Mouse (Mus musculus): ENCODE results near the gene Dse. TPM values are rescaled to one million over a fixed set of nuclear protein-coding genes. Genes with fewer than 3 reads are reported as not detected.
A peak's percentile ranks its signal among the peaks of the same experiment; 100 is the strongest.

The Dse gene
- total RNA-seq, 2 experiments from 2014 or later = 5.7 to 5.8 TPM

- no peak for DNase-seq (ENCODE audit: low spot score)
- intact Hi-C loops (cut with DNase I) = loop anchor here (5.0 kb wide), 2 partner anchors 133 to 178 kb away; partner anchors contain the start of gene Tspyl1
Observed at GRCm38 (mm10) chr10:34149772-34150171, 57.7 kb downstream of the Dse start.

DNA sequence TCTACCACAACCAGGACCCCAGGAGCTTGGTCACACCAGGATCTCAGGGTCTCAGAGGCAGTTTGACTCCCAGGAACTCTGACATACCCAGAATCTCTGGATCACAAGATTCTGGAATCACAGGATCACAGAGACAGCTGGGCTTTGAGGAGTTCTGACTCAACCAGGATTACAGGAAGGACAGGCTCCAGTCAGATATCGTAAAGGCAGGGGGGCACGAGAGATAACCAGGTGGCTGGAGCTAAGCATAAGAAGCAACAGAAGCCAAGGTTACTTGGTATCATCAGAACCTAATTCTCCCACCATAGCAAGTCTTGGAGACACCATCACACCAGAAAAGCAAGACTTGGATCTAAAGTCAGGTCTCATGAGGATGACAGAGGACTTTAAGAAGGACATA lies 65.8 kb downstream of the Dse start:
- DNase-seq (ENCODE audit: low spot score) = no peak
- intact Hi-C loops (cut with DNase I) = no loop called here

DNA sequence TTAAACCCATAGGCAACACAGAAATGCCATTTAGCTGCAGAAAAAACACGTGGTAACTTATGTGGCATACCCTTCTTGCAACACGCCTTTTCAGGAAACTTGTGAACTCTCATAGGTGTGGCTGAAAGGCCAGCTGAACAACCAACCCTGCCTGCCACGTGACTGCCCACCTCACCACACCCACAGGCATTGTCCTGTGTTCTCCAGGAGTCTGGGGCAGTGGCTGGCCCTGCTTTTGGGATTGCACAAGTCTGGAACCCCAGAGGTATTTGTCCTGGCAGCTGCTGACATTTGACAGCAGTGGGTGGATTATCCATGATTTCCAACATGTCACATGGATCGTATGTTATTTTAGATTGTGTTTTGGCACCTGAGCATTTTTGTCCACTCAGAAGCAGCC lies 67.7 kb downstream of the Dse start:
- no peak for DNase-seq (ENCODE audit: low spot score)
- intact Hi-C loops (cut with DNase I) = no loop called here

GRCm38 (mm10) chr10:34138027-34138426 lies 69.5 kb downstream of the Dse start:
- no peak for DNase-seq (ENCODE audit: low spot score)
- intact Hi-C loops (cut with DNase I) = no loop called here

- intact Hi-C loops (cut with DNase I) = no loop called here
Observed at GRCm38 (mm10) chr10:34136432-34136831, 71.1 kb downstream of the Dse start.

DNA sequence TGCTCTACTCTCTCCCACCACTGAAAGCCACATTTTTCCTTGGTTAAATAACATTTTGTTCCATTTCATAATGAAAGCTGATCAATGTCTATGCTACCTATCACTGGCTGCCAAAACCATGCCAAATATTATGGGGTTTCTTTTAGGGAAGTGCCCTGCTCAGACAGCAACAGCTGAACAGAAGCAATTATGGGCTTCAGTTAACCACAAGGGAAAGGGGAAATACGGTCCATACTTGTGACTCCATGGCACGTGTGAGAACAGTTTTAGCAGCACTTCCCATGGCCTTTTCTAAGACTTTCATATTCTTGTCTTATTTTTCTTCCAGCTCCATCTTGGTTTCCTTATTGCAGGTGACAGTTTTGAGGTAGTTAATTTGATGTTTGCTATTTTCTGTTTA lies 76.2 kb downstream of the Dse start:
- intact Hi-C loops (cut with DNase I) = no loop called here
- DNase-seq (ENCODE audit: low spot score) = no peak

More at GRCm38 (mm10) chr10:34136432-34136831, 71.1 kb downstream of the Dse start:
- no peak for DNase-seq (ENCODE audit: low spot score)

GRCm38 (mm10) chr10:34128391-34128790 lies 79.1 kb downstream of the Dse start:
- peak; percentile 13 for DNase-seq (ENCODE audit: low spot score)
- intact Hi-C loops (cut with DNase I) = no loop called here

DNA sequence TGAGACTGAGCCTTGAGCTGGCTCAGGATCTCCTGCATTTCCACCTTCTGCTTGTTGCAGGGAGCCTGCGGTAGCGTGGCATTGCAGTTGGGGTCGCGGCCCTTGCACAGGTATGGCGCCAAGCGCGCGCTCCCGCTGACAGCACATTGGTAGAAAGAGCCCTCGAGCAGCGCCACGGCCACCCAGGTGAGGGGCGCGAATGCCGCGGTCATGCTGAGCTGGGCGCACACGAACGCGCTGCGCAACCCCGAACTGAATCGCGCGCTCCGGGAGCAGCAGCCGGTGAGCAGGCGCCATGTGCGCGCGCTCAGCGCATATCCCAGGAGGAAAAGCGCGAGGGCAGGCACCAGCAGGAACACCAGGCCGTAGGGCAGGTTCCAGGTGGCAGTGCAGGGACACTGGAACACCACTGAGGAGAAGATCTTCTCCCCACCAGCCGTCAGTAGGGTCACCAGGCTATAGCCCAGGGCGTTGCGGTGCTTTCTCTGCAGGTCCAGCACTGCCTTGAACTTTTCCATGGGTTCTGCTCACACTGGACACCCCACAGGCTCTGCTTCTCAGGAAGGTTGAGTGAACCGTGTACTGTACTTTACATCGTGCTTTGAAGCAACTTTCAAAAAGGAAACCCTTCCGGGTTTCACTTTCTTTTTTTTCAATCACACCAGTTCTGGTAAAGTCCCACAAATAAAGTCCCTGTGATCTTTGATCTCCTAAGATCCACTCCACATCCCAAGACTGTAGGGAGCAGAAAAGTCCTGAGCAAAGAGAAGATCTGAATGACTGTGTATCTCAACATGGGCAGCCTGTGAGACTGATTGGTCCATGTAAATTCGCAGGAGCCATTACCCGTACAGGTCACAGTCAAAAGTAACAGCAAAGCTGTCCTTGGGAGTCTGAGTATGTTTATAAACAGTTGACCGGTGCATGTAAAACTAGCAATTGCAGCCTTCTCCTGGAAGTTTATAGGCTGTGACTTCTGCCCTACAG lies 79.8 kb downstream of the Dse start, which contains the start of gene Calhm6:
Calhm6 (minus strand) TSS at position 593 of the 987 bp plus-strand sequence.
- no peak for DNase-seq (ENCODE audit: low spot score)
- intact Hi-C loops (cut with DNase I) = no loop called here

DNA sequence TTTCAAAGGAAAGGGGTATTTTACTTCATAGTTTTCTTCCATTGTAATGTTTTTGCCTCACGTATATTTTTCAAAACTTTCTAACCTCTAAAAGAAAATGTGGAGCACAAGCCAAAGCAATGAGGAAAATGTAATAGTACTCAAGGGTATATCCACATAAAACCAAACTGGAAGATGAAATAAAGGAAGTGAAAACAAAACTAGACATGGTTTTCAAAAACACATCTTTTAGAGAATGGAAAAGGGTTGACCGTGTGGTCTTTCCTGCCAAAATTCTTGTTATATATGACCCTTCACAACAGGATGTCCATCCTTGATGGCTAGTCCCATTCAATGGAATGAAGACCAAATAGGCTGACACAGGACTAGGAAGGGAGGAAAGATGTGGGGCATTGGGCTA lies 89.1 kb downstream of the Dse start:
- no peak for DNase-seq (ENCODE audit: low spot score)
- intact Hi-C loops (cut with DNase I) = no loop called here

GRCm38 (mm10) chr10:34117770-34118169 lies 89.7 kb downstream of the Dse start:
- no peak for DNase-seq (ENCODE audit: low spot score)
- intact Hi-C loops (cut with DNase I) = no loop called here

GRCm38 (mm10) chr10:34117131-34117530 lies 90.4 kb downstream of the Dse start:
- intact Hi-C loops (cut with DNase I) = no loop called here
- no peak for DNase-seq (ENCODE audit: low spot score)

DNA sequence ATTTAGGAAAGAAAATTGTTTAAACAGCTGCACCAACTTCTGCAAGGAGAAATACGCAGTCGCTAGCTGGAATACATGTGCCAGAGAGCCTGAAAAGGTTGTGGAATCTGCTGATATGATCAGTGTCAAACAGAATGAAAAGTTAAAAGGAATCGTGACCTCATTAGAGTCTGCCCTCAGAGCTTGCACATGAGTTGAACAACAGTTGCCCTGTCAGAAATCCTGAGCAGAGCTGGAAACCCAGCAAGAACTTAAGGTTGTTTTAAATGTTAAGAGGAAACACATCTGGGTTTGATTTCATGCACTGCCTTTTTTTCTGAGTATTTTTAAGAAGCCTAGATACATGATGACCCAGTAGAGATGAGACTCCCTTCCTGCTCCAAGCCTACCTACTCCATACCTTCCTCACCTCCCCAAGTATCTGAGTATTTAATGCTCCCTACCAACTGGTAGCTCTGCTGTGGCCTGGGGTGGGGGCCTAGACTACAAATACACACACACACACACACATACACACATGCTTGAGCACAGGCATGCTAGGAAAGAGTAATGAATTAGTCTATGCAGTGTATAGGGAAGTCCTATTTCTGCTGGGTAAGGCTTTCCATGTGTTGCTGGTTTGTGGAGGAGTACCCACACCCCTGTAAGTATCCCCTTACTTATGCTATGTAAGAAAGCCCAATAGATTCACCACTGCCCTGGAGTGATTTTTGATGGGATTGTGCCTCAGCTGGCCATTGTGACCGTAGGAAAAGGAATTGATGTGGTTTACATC lies 95.4 kb downstream of the Dse start:
- DNase-seq (ENCODE audit: low spot score) = no peak
- intact Hi-C loops (cut with DNase I) = no loop called here

DNA sequence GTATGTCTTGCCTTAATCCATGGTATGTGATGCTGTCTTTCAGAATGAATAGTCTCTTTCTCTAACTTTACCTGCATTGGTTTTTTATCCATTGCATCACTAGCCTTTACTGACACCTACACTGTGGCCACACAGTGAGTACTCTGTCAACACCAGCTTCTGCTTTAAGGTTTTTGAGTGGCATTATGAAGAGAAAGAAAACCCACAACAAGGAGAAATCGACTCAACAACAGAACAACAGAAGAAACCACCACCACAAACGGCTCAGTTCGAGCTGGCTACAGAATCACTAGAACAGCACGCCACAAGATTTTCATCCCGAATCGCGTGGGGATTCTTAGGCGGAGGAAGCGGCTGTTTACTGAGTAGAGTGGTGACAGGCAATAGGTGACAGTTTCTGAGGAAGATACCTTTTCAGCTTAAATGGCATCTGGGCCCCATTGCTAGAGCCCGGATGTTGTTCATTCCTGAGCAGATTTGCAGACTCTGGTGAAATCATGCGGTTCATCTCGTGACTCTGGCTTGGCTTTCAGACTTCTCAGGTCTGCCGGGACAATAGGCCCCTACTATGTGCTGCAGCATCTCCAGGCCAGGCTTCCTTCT lies 96.6 kb downstream of the Dse start:
- intact Hi-C loops (cut with DNase I) = no loop called here
- no peak for DNase-seq (ENCODE audit: low spot score)

Other genes with a start within 250 kb of the Dse start
- gene Rwdd1, start 188.1 kb downstream of the Dse start, total RNA-seq (2021) = 100 to 1,000 TPM; 125 to 128 TPM
- gene Trappc3l, start 170.1 kb downstream of the Dse start, total RNA-seq (2021) = not detected
- not detected for gene Calhm4, start 163.4 kb downstream of the Dse start, total RNA-seq (2021)
- 1 to 10 TPM in 1 of 2 experiments, under 1 TPM in 1; 0.88 to 1.1 TPM for gene Calhm5, start 111.2 kb downstream of the Dse start, total RNA-seq (2021)
- not detected for gene Calhm6, start 79.7 kb downstream of the Dse start, total RNA-seq (2021)
- gene Tspyl1, start 74.5 kb upstream of the Dse start, total RNA-seq (2021) = 10 to 100 TPM; 53.9 to 58.5 TPM
- gene Tspyl4, start 89.7 kb upstream of the Dse start, total RNA-seq (2021) = 10 to 100 TPM in 1 of 2 experiments, 1 to 10 TPM in 1; 8.4 to 10.7 TPM
- not detected for gene Col10a1, start 182.3 kb upstream of the Dse start, total RNA-seq (2021)
- gene Nt5dc1, start 210.8 kb upstream of the Dse start, total RNA-seq (2021) = 10 to 100 TPM; 10.7 to 11.2 TPM

Measured in heart, postnatal 25 days (tissue).